Mouse (Mus musculus): Measurements from ENCODE around the gene Ufc1.
A peak's percentile ranks its signal among the peaks of the same experiment; 100 is the strongest.

Gene Ufc1

DNA sequence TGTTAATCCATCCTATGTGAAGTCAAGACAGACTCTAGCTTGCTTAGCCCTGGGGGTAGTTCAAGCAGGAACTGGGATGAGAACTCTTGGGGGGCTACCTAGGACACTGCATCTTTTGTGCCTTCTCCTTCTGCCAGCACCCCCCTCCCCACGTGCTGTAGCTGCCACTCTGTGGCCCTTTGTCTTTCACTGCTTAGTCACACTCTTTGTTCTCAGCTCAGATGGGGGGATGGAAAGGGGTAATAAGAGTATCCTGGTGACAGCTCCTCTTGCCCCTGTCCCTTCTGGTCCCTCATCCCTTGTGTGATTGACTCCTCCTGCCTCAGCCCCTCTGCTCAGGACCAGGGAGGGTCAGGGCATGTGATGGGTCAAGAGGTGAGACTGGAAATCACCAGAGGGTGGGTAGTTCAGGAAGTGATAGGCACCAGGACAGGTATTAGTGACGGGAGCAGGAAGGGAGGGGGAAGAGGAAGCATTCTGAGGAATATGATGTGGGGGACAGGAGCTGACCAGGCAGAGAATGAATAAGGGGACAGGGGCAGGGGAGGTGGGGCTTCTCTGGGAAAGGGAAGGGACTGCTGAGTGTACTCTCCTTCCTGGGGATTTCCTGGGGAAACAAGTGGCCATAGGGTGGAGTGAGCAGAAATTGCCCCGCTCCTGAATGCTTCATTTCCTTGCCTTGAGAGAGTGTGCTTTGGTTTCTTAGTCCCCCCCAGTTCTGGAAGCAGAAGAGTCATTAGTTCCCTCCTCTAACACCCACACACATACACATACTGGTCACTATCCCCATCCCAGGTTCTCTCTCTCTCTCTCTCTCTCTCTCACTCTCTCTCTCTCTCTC lies 46.2 kb downstream of the Ufc1 start:
- DNase-seq (ENCODE audit: inconsistent age in 2 of 2, low spot score in 1 of 2) = peak in 1 of 2 experiments; percentile 48

- no peak for DNase-seq (ENCODE audit: inconsistent age in 2 of 2, low spot score in 1 of 2)
Measured at GRCm38 (mm10) chr1:171247916-171248315, 46.9 kb downstream of the Ufc1 start.

- no peak for DNase-seq (ENCODE audit: inconsistent age in 2 of 2, low spot score in 1 of 2)
Measured at GRCm38 (mm10) chr1:171247453-171247841, 47.4 kb downstream of the Ufc1 start.

- peak; percentile 98 to 99 for DNase-seq (ENCODE audit: inconsistent age in 2 of 2, low spot score in 1 of 2)
Measured at GRCm38 (mm10) chr1:171246709-171247452, 47.9 kb downstream of the Ufc1 start.

DNA sequence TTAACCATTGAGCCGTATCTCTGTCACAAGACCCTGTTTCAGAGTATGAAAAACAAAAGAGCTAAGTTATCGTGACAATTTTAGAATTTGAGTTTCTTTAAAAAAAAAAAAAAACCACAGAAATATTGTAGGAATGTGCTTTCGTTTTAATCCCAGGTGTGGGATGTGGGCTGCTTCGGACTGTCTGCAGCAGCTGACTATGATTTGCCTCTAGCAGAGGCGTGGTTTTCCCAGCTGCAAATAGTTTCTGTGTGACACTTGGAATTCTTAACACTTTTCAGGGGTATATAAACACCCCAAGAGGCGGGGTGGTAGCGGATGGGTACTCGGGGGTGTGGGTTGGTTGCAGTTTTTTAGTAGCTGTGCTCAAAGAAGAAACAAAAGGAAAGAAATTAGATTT lies 49.5 kb downstream of the Ufc1 start:
- DNase-seq (ENCODE audit: inconsistent age in 2 of 2, low spot score in 1 of 2) = no peak

GRCm38 (mm10) chr1:171241952-171242351 lies 52.9 kb downstream of the Ufc1 start:
- peak in 1 of 2 experiments; percentile 62 for DNase-seq (ENCODE audit: inconsistent age in 2 of 2, low spot score in 1 of 2)

GRCm38 (mm10) chr1:171240911-171241310 lies 53.9 kb downstream of the Ufc1 start:
- peak; percentile 67 to 86 for DNase-seq (ENCODE audit: inconsistent age in 2 of 2, low spot score in 1 of 2)

DNA sequence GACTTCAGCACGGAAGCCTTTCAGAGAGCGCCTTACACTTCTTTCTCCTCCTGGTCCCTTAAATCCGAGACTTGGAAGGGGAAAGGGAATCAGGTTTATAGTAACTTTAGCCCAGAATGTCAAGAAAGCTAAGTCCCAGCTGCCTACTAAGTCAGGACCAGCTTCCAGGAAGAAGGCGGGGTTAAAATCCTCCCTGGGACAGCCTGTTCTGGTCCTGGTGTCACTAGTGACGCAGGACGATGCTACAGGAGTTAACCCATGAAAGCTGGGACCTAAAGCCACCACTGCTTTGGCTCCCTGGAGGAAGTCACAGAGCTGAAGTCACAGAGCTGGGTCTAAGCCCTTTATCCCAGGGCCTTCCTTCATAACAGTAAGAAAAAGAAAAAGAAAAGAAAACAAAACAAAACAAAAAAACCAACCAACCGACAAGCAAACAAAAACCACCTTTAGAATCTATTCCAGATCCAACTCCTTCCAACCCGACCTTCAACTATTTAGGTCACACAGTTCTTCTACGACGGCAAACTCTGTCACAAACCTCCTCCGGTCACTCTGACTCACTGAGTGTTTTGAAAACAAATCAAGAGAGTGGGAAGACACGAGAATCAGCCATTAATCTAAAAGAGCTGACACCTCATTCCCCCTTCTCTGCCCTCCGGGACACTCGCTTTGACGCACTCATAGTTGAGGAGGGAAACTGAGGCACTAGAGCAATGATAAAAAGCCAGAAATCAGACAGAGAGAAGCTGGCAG lies 54.7 kb downstream of the Ufc1 start:
- peak; percentile 83 to 92 for DNase-seq (ENCODE audit: inconsistent age in 2 of 2, low spot score in 1 of 2)

Data from adrenal gland, adult (tissue).